Mouse (Mus musculus) layer of hippocampus, postnatal 10 days (tissue): ENCODE measurements at regions not wholly inside any gene's neighbourhood (a gene's known extent, or its start where the extent isn't known, plus 50 kb on each side); places are given as distances from the start of the nearest gene placed in this dataset.
A peak's percentile ranks its signal among the peaks of the same experiment; 100 is the strongest.
"Not testable (repeated sequence)": the region's sequence is repeated elsewhere in the genome, so short reads cannot be mapped to it uniquely, and the experiment has no call there.

Source experiments
- DNase-seq, 2 experiments: peaks; one replicate each; pipeline ENCODE4 v3.0.0; 2021; ENCODE audit warnings: low spot score in 2 of 2

GRCm38 (mm10) chr16:20861256-20861655 lies 126.9 kb upstream of the Thpo start:
- no peak for DNase-seq

- DNase-seq: not testable (repeated sequence)
Measured at GRCm38 (mm10) chr16:20860606-20861005, 126.3 kb upstream of the Thpo start.

- DNase-seq: no peak
Measured at GRCm38 (mm10) chr16:20854696-20855213, 120.4 kb upstream of the Thpo start.

GRCm38 (mm10) chr16:20838151-20838550 lies 103.8 kb upstream of the Thpo start:
- no peak for DNase-seq

- no peak for DNase-seq
Measured at GRCm38 (mm10) chr16:20836866-20837265, 102.6 kb upstream of the Thpo start.

- DNase-seq: not testable (repeated sequence)
Measured at GRCm38 (mm10) chr16:20833838-20834237, 99.5 kb upstream of the Thpo start.

- no peak for DNase-seq
Measured at GRCm38 (mm10) chr16:20833301-20833700, 99.0 kb upstream of the Thpo start.

- no peak for DNase-seq
Measured at GRCm38 (mm10) chr16:20829732-20830435, 95.6 kb upstream of the Thpo start.

GRCm38 (mm10) chr16:20828996-20829731 lies 94.9 kb upstream of the Thpo start:
- no peak for DNase-seq

- DNase-seq: no peak
Measured at GRCm38 (mm10) chr16:20824226-20824625, 89.9 kb upstream of the Thpo start.

- DNase-seq: no peak
Measured at GRCm38 (mm10) chr16:20820939-20821338, 86.6 kb upstream of the Thpo start.

- no peak for DNase-seq
Measured at GRCm38 (mm10) chr16:20819568-20819967, 85.3 kb upstream of the Thpo start.

- DNase-seq: no peak
Measured at GRCm38 (mm10) chr16:20818711-20819189, 84.4 kb upstream of the Thpo start.

- DNase-seq: no peak
Measured at GRCm38 (mm10) chr16:20814976-20815375, 80.7 kb upstream of the Thpo start.

GRCm38 (mm10) chr16:20814240-20814639 lies 79.9 kb upstream of the Thpo start:
- DNase-seq: no peak

GRCm38 (mm10) chr16:20812025-20812424 lies 77.7 kb upstream of the Thpo start:
- not testable (repeated sequence) for DNase-seq

- DNase-seq: no peak
Measured at GRCm38 (mm10) chr16:20810322-20810721, 76.0 kb upstream of the Thpo start.

GRCm38 (mm10) chr16:20808263-20808662 lies 74.0 kb upstream of the Thpo start:
- DNase-seq: no peak

GRCm38 (mm10) chr16:20806739-20807138 lies 72.4 kb upstream of the Thpo start:
- no peak for DNase-seq

GRCm38 (mm10) chr16:20805793-20806192 lies 71.5 kb upstream of the Thpo start:
- DNase-seq: no peak

GRCm38 (mm10) chr16:20805086-20805485 lies 70.8 kb upstream of the Thpo start:
- DNase-seq: no peak

- peak; percentile 77 to 78 for DNase-seq
Measured at GRCm38 (mm10) chr16:20804601-20805017, 70.3 kb upstream of the Thpo start.
